Mouse (Mus musculus): Measurements from ENCODE around the gene Wdr93.

DNA sequence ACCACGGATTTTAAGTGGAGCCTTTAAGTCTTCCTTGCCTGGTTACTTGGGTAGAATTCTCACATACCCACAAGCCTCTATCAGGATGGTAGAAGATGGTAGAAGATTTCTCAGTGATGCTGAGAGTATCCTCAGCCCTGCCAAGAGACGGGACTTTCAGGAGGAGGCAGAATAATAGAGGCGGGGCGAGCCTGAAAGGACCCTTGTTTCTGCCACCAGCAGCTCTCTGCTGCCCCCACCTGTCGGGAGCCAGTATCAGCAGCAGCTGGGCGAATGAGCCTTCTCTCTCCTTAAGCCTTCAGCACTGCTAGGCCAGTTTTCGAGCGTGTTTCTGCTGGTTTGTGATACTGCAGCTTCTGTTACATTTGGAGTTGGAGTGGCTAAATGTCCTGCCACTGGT, 13.8 kb upstream of the Wdr93 start:
- TF ChIP-seq POLR2AphosphoS2 (IDR thresholded peaks at IDR 0.05; ENCODE audit: low read depth, low read length): no peak
- no peak for TF ChIP-seq JUND (conservative IDR thresholded peaks at IDR 0.05; ENCODE audit: low read depth, low read length)
- no peak for TF ChIP-seq ZC3H11A (IDR thresholded peaks at IDR 0.05; ENCODE audit: low read depth, low read length)
- TF ChIP-seq POLR2A (IDR thresholded peaks at IDR 0.05; ENCODE audit: low read depth, low read length): no peak
- no peak for TF ChIP-seq HCFC1 (IDR thresholded peaks at IDR 0.05; ENCODE audit: low read depth, low read length)
- peak; percentile 81 to 93 for TF ChIP-seq CTCF (conservative IDR thresholded peaks at IDR 0.05 in 1 of 2, IDR thresholded peaks at IDR 0.05 in 1 of 2; ENCODE audit: low read depth in 2 of 2, low read length in 2 of 2)
- no peak for TF ChIP-seq ZNF384 (IDR thresholded peaks at IDR 0.05; ENCODE audit: low read depth, low read length)
